Mouse (Mus musculus) embryonic facial prominence, embryonic 14.5 days (tissue): ENCODE results near the gene Dennd1c. TPM values are rescaled to one million over a fixed set of nuclear protein-coding genes. Genes with fewer than 3 reads are reported as not detected.

ENCODE experiments used
- ATAC-seq: fragments of 200-750 bp; cut with Nextera tagmentation; 2 replicates; pipeline ENCODE4 v1.8.0; 2017; ENCODE audit warnings: low read depth, moderate number of reproducible peaks, moderate TSS enrichment
- DNase-seq: peaks from one replicate; pipeline ENCODE4 v3.0.0-alpha.2; 2015; ENCODE audit warnings: low spot score
- H3K27ac ChIP-seq: fragments of 300-500 bp; sonication (generic); replicated peaks from 2 replicates; pipeline ENCODE4 v1.5.1; 2014; ENCODE audit warnings: low read depth, mild to moderate bottlenecking, low read length, moderate library complexity
- H3K27me3 ChIP-seq: fragments of 300-500 bp; sonication (generic); replicated peaks from 2 replicates; pipeline ENCODE4 v1.6.1; 2014; ENCODE audit warnings: low read length; ENCODE audit not compliant: control insufficient read depth, insufficient read depth
- H3K36me3 ChIP-seq: fragments of 300-500 bp; sonication (generic); 2 replicates; pipeline ENCODE4 v1.6.1; 2014; ENCODE audit warnings: low read length, mixed read lengths; ENCODE audit not compliant: control insufficient read depth, insufficient read depth
- H3K4me1 ChIP-seq: fragments of 300-500 bp; sonication (generic); 2 replicates; pipeline ENCODE4 v1.6.1; 2014; ENCODE audit warnings: antibody characterized with exemption, low read length; ENCODE audit not compliant: control insufficient read depth, insufficient read depth
- H3K4me2 ChIP-seq: fragments of 300-500 bp; sonication (generic); 2 replicates; pipeline ENCODE4 v1.6.1; 2014; ENCODE audit warnings: low read depth, mild to moderate bottlenecking, low read length, moderate library complexity, mixed read lengths
- H3K4me3 ChIP-seq: fragments of 300-500 bp; sonication (generic); 2 replicates; pipeline ENCODE4 v1.5.1; 2014; ENCODE audit warnings: low read depth, mild to moderate bottlenecking, low read length
- H3K9ac ChIP-seq: fragments of 300-500 bp; sonication (generic); 2 replicates; pipeline ENCODE4 v1.6.1; 2014; ENCODE audit warnings: low read depth, mild to moderate bottlenecking, low read length, moderate library complexity, mixed read lengths
- H3K9me3 ChIP-seq: fragments of 300-500 bp; sonication (generic); 2 replicates; pipeline ENCODE4 v1.6.1; 2016; ENCODE audit warnings: low read length; ENCODE audit not compliant: control insufficient read depth
- WGBS: fragments of 180-500 bp; shearing (Covaris S2); extraction: QIAGEN DNeasy Blood & Tissue Kit; methylation state at CpG from one replicate; pipeline ENCODE4 v1.1.7; 2014; 5-methylcytosine and 5-hydroxymethylcytosine counted together
- polyA plus RNA-seq: library from polyadenylated mRNA; unstranded; fragments of >200 nt; fragmentation: Nextera tagmentation; extraction: Ambion mirVana; gene quantifications from 2 replicates; pipeline ENCODE4 v1.2.1, GENCODE M21; 2014

Dennd1c gene
- polyA plus RNA-seq, 1 experiment from 2014 or later, result 2.1 TPM

DNA sequence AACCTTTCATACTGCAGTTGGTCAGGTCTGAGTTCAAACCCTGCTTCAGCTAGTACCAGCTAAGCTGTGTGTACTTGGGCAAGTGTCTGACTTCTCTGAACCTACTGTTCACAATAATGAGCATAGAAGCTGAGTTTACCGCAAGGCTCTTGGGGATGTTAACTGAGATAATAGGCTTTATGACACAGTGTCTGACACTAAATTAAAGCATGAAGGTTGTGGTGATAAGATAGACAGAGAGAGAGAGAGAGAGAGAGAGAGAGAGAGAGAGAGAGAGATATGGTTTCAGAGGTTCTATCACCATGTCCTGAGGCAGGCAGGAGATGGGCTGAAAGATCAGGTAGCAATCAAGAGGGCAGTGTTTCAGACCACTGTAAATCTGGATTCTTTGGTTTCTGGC is 31.7 kb upstream of the Dennd1c start:
- no peak overlapping the region for H3K4me2 ChIP-seq
- H3K4me1 ChIP-seq, result 0 out of 2 replicates have a peak, but pooled peaks cover 5% of the 10 kb centered on the region
- no peaks in the 10 kb centered on the region for H3K27me3 ChIP-seq
- no peak for DNase-seq
- H3K9me3 ChIP-seq, result no peaks in the 10 kb centered on the region
- WGBS, result 82% methylated on average over 1 of the region's 1 CpGs
- no peak overlapping the region for H3K27ac ChIP-seq
- no peaks in the 10 kb centered on the region for H3K36me3 ChIP-seq
- H3K9ac ChIP-seq, result no peak overlapping the region
- no peak overlapping the region for H3K4me3 ChIP-seq
- no peak for ATAC-seq

DNA sequence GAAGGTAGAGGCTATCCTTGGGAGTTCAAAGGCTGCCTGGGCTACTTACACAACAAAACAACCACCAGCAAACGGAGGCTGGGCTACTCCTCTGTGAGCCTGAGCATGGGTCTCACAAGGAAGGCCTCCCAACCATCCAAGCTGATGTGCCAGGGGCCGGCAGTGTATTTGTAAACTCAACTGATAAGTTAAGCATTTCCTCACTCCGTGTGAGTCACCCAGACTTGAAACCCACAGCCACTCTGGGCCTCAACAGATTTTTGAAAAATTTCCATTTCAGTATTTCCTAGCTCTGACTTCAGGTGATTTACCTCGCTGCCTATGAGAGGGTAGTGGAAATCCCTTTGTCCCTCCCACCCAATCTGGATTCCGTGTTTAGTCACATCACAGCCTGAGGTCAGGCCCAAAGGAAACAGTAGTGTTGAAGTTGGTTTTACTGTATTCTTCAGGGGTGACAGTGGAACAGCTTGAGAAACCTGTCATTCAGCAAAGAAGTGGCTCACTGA is 30.4 kb upstream of the Dennd1c start:
- 61% methylated on average over 5 of the region's 5 CpGs for WGBS
- Histone ChIP-seq H3K9me3 (no peaks in the 10 kb centered on the region), H3K36me3 (no peaks in the 10 kb centered on the region), H3K4me2 (no peak overlapping the region), H3K27ac (no peak overlapping the region), H3K27me3 (no peaks in the 10 kb centered on the region), H3K4me1 (peaks cover 12% of the 10 kb centered on the region), H3K9ac (no peak overlapping the region), H3K4me3 (no peak overlapping the region)
- no peak for DNase-seq
- ATAC-seq, result no peak

DNA sequence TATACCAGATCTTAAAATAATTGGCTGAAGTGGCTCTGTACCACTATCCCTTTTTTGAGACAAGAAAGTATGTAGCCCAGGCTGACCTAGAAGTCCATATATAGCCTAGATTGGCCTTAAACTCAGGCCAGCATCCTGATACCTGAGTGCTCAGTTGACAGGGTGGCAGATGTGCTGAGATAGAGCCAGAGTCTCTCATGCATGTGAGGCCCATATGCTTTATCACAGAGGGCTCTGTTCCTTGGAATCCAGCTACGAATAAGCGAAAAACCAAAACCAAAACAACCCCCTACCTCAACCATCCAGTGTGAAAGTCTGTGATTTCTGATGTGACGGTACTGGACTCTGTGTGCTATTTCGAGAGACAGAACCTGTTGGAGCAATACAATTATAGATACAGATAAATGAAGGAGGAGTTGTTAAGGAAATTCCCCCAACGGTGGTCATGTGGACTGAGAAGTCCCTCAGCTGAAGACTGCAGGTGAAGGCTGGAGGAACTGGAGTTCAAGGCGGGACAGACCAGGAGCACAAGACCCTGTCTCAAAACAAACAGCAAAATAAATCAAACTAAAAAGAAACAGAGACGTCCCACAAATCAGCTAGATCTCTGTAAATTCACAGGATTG is 29.8 kb upstream of the Dennd1c start:
- 85% methylated on average over 7 of the region's 7 CpGs for WGBS
- no peak for DNase-seq
- no peak overlapping the region for H3K4me3 ChIP-seq

DNA sequence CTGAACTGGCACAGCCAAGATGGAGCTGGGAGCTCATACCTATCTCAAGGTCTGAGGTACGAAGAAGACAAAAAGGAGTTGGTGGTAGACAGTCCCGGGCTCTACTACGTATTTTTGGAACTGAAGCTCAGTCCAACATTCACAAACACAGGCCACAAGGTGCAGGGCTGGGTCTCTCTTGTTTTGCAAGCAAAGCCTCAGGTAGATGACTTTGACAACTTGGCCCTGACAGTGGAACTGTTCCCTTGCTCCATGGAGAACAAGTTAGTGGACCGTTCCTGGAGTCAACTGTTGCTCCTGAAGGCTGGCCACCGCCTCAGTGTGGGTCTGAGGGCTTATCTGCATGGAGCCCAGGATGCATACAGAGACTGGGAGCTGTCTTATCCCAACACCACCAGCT is 28.8 kb upstream of the Dennd1c start:
- 88% methylated on average over 5 of the region's 5 CpGs for WGBS

More for the DNA sequence above, 29.8 kb upstream of the Dennd1c start:
- ATAC-seq, result no peak
- Histone ChIP-seq H3K9ac (no peak overlapping the region), H3K36me3 (no peaks in the 10 kb centered on the region), H3K27me3 (no peaks in the 10 kb centered on the region), H3K27ac (no peak overlapping the region), H3K4me2 (no peak overlapping the region), H3K9me3 (no peaks in the 10 kb centered on the region), H3K4me1 (peaks cover 12% of the 10 kb centered on the region)

DNA sequence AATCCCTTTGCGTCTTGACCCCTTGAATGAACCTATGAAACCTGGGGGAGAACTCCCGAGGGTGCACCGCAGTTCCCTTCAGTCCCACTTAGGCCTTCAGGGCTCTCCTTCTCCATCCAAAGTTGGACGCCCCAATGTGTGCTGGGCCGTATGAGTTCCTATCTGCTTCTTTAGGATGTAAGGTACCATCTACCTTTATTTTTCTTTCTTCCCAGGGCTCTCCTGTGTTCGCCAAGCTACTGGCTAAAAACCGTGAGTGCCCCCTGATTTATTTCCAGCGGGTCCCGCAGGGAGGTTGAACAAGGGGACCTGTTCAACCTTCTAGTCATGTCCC is 27.7 kb upstream of the Dennd1c start:
- H3K4me3 ChIP-seq, result peak overlapping the region; percentile 65
- H3K27me3 ChIP-seq, result no peaks in the 10 kb centered on the region
- H3K9ac ChIP-seq, result peak overlapping the region; percentile 79; the same call in 1 of the 2 replicates
- DNase-seq (no peak), ATAC-seq (no peak)
- no peaks in the 10 kb centered on the region for H3K9me3 ChIP-seq
- 9% methylated on average over 9 of the region's 9 CpGs for WGBS
- H3K4me2 ChIP-seq, result peak overlapping the region; percentile 89
- no peaks in the 10 kb centered on the region for H3K36me3 ChIP-seq
- H3K27ac ChIP-seq, result no peak overlapping the region
- H3K4me1 ChIP-seq, result peaks cover 12% of the 10 kb centered on the region

More for the DNA sequence above, 28.8 kb upstream of the Dennd1c start:
- Histone ChIP-seq H3K9me3 (no peaks in the 10 kb centered on the region), H3K4me2 (no peak overlapping the region), H3K9ac (no peak overlapping the region), H3K4me1 (peaks cover 12% of the 10 kb centered on the region), H3K27me3 (no peaks in the 10 kb centered on the region), H3K36me3 (no peaks in the 10 kb centered on the region), H3K4me3 (no peak overlapping the region), H3K27ac (no peak overlapping the region)
- DNase-seq (no peak), ATAC-seq (no peak)

DNA sequence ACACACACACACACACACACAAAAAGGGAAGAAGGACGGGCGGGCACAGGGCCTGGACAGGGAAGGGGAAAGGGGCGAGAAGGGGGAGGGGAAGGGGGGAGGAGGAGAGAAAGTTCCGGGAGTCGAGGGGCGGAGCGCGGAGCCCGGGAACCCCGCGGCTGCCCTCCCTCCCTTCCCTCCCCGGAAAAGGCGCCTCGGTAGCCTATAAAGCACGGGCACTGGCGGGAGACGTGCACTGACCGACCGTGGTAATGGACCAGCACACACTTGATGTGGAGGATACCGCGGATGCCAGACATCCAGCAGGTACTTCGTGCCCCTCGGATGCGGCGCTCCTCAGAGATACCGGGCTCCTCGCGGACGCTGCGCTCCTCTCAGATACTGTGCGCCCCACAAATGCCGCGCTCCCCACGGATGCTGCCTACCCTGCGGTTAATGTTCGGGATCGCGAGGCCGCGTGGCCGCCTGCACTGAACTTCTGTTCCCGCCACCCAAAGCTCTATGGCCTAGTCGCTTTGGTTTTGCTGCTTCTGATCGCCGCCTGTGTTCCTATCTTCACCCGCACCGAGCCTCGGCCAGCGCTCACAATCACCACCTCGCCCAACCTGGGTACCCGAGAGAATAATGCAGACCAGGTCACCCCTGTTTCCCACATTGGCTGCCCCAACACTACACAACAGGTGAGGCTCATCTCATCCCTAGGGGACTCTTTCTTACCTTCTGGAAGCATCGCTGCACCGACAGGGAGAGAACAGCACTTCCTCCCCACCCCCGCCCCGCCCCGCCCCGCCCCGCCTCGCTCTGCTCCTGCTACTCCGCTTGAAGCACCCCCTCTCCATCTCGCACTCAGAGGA is 27.1 kb upstream of the Dennd1c start, which contains the start of gene Tnfsf9:
Tnfsf9 (plus strand) TSS at position 145 of the 854 bp plus-strand sequence.
- WGBS, result 2% methylated on average over 23 of the region's 61 CpGs
- H3K4me2 ChIP-seq, result peak within 1 kb of the TSS; percentile 89
- ATAC-seq (peak; percentile 84), DNase-seq (peak; percentile 66)
- no peaks in the 10 kb centered on the region for H3K9me3 ChIP-seq
- peaks cover 12% of the 10 kb centered on the region for H3K4me1 ChIP-seq
- H3K27me3 ChIP-seq, result no peaks in the 10 kb centered on the region
- no peaks in the 10 kb centered on the region for H3K36me3 ChIP-seq
- H3K9ac ChIP-seq, result peak within 1 kb of the TSS; percentile 79
- H3K4me3 ChIP-seq, result peak within 1 kb of the TSS; percentile 65
- no peak within 1 kb of the TSS for H3K27ac ChIP-seq

DNA sequence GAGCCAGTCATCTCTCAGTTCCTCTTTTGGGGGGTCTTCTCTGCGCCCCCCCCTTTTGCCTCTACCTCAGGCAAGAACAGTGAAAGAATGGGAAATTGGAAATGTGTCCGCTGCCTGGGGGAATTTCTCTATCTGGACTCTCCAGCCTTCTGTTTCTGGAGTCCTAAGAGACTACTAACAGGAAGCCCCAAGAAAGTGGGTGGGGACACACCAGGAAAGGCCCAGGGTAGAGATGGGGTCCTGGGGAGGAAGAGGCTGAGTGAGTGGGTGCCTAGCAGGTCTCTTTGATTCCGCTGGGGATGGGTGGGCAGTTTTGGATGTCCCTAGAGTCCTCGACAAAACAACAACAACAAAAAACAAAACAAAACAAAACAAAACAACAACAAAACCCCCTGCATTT is 26.2 kb upstream of the Dennd1c start:
- Histone ChIP-seq H3K9ac (peak overlapping the region; percentile 79), H3K4me1 (peaks cover 12% of the 10 kb centered on the region), H3K27me3 (no peaks in the 10 kb centered on the region), H3K9me3 (no peaks in the 10 kb centered on the region), H3K36me3 (no peaks in the 10 kb centered on the region), H3K4me3 (peak overlapping the region; percentile 65), H3K27ac (no peak overlapping the region), H3K4me2 (peak overlapping the region; percentile 89)
- WGBS, result 46% methylated on average over 4 of the region's 4 CpGs
- DNase-seq, result no peak
- no peak for ATAC-seq

DNA sequence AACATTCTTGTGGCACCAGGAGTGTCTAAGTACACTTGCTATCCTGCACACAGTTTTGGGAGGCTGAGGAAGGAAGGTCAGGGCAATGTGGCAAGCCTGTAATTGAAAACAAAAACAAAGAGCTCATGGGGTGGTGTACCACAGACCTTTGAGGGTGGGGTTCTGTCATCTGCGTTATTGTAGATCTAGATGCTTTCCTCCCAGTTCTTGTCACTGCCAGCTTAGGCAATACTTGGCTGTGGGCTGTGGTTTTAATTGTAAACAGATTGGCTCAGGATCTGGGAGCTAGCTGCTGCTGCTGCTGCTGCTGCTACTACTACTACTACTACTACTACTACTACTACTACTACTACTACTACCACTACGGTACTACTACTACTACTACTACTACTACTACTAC is 24.0 kb upstream of the Dennd1c start:
- H3K36me3 ChIP-seq, result no peaks in the 10 kb centered on the region
- WGBS, result 48% methylated on average over 2 of the region's 2 CpGs

More for the DNA sequence above, 24.0 kb upstream of the Dennd1c start:
- Histone ChIP-seq H3K4me2 (no peak overlapping the region), H3K27ac (no peak overlapping the region), H3K4me3 (no peak overlapping the region), H3K4me1 (peaks cover 12% of the 10 kb centered on the region), H3K9ac (no peak overlapping the region), H3K9me3 (no peaks in the 10 kb centered on the region), H3K27me3 (no peaks in the 10 kb centered on the region)
- DNase-seq (no peak), ATAC-seq (no peak)
